Mouse (Mus musculus) liver, embryonic 14.5 days (tissue): ENCODE results near the gene Uvrag. TPM values are rescaled to one million over a fixed set of nuclear protein-coding genes. Genes with fewer than 3 reads are reported as not detected.

Source experiments
- ATAC-seq: fragments of 200-750 bp; cut with Nextera tagmentation; 2 replicates; pipeline ENCODE4 v1.8.0; 2017; ENCODE audit warnings: moderate number of reproducible peaks, mild to moderate bottlenecking, moderate library complexity; ENCODE audit not compliant: insufficient read depth
- DNase-seq, 3 experiments: peaks; one replicate each; pipeline ENCODE4 v3.0.0-alpha.2; 2012 to 2013; ENCODE audit warnings: low read depth in 3 of 3, low spot score in 3 of 3
- H3K27ac ChIP-seq: fragments of 300-500 bp; sonication (generic); 2 replicates; pipeline ENCODE4 v1.5.1; 2014; ENCODE audit warnings: moderate library complexity, mild to moderate bottlenecking, control low read depth, inconsistent platforms
- H3K27me3 ChIP-seq: fragments of 300-500 bp; sonication (generic); 2 replicates; pipeline ENCODE4 v1.6.1; 2014; ENCODE audit warnings: mild to moderate bottlenecking, low read length, moderate library complexity; ENCODE audit not compliant: control insufficient read depth, insufficient read depth
- H3K36me3 ChIP-seq: fragments of 300-500 bp; sonication (generic); replicated peaks from 2 replicates; pipeline ENCODE4 v1.6.1; 2014; ENCODE audit warnings: low read depth; ENCODE audit not compliant: control insufficient read depth, insufficient read depth
- H3K4me1 ChIP-seq, 2 experiments: fragments of 200-500 bp in 1 of 2; fragments of 300-500 bp in 1 of 2; sonication (generic) in 1 of 2; replicated peaks; 2 replicates each; pipeline ENCODE4 v1.6.1; 2012 to 2014; ENCODE audit warnings: antibody characterized with exemption in 1 of 2, inconsistent platforms in 1 of 2, low read length in 1 of 2; ENCODE audit not compliant: control insufficient read depth in 2 of 2, insufficient read depth in 2 of 2
- H3K4me2 ChIP-seq: fragments of 300-500 bp; sonication (generic); 2 replicates; pipeline ENCODE4 v1.6.1; 2014; ENCODE audit warnings: low read depth, mild to moderate bottlenecking, control low read depth, moderate library complexity
- H3K4me3 ChIP-seq, 2 experiments: fragments of 200-500 bp in 1 of 2; fragments of 300-500 bp in 1 of 2; sonication (generic) in 1 of 2; 2 replicates each; pipeline ENCODE4 v1.5.1; 2012 to 2014; ENCODE audit warnings: low read depth in 2 of 2, low read length in 2 of 2, mild to moderate bottlenecking in 2 of 2, control low read depth in 1 of 2, inconsistent platforms in 1 of 2, moderate library complexity in 1 of 2; ENCODE audit not compliant: insufficient read depth in 1 of 2
- H3K9ac ChIP-seq: fragments of 300-500 bp; sonication (generic); replicated peaks from 2 replicates; pipeline ENCODE4 v1.6.1; 2014; ENCODE audit warnings: mild to moderate bottlenecking, control low read depth, moderate library complexity
- H3K9me3 ChIP-seq: fragments of 300-500 bp; sonication (generic); 2 replicates; pipeline ENCODE4 v1.6.1; 2016; ENCODE audit warnings: low read length, mixed read lengths; ENCODE audit not compliant: control insufficient read depth
- CTCF ChIP-seq: IDR thresholded peaks from 2 replicates; pipeline ENCODE4 v1.5.1; 2016; ENCODE audit warnings: antibody characterized with exemption, low read depth, control low read depth
- EP300 ChIP-seq: IDR thresholded peaks from 2 replicates; pipeline ENCODE4 v1.6.1; 2016; ENCODE audit warnings: antibody characterized with exemption, low read depth
- WGBS: fragments of 180-500 bp; shearing (Covaris S2); extraction: QIAGEN DNeasy Blood & Tissue Kit; methylation state at CpG from one replicate; pipeline ENCODE4 v1.1.7; 2014; ENCODE audit not compliant: insufficient replicate concordance; 5-methylcytosine and 5-hydroxymethylcytosine counted together
- polyA plus RNA-seq, 2 experiments: library from polyadenylated mRNA; depleted of rRNA in 1 of 2; stranded (reverse) in 1 of 2; unstranded in 1 of 2; fragments of >200 nt; fragmentation: Nextera tagmentation in 1 of 2; extraction: Ambion mirVana in 1 of 2; gene quantifications; 2 replicates each; pipeline versions ENCODE4 v1.2.1 to v1.2.3; 2012 to 2014

The Uvrag gene
- polyA plus RNA-seq, 2 experiments = 3.9 to 5.7 TPM

GRCm38 (mm10) chr7:99166159-99166558 lies 25.2 kb upstream of the Uvrag start:
- H3K4me3 ChIP-seq = no peak overlapping the region
- ATAC-seq = no peak
- no peak for TF ChIP-seq EP300
- TF ChIP-seq CTCF = no peak
- WGBS = 61% methylated on average over 8 of the region's 8 CpGs
- H3K27me3 ChIP-seq = no peaks in the 10 kb centered on the region
- no peak overlapping the region for H3K4me2 ChIP-seq
- no peaks in the 10 kb centered on the region for H3K9me3 ChIP-seq
- H3K4me1 ChIP-seq = peaks cover 0 to 21% of the 10 kb centered on the region in 2 experiments; a peak in 2 of 4 replicates
- H3K27ac ChIP-seq = no peak overlapping the region
- H3K36me3 ChIP-seq = no peaks in the 10 kb centered on the region
- no peak overlapping the region for H3K9ac ChIP-seq
- no peak for DNase-seq

- Histone ChIP-seq H3K9me3 (no peaks in the 10 kb centered on the region), H3K4me2 (no peak overlapping the region), H3K9ac (no peak overlapping the region), H3K27me3 (no peaks in the 10 kb centered on the region), H3K36me3 (no peaks in the 10 kb centered on the region), H3K4me1 (peaks cover 0 to 20% of the 10 kb centered on the region in 2 experiments; a peak in 2 of 4 replicates), H3K4me3 (no peak overlapping the region), H3K27ac (no peak overlapping the region)
- no peak for ATAC-seq
- no peak for DNase-seq
- 74% methylated on average over 7 of the region's 7 CpGs for WGBS
- TF ChIP-seq CTCF = no peak
- no peak for TF ChIP-seq EP300
These were observed 24.0 kb upstream of the Uvrag start for GRCm38 (mm10) chr7:99164873-99165410.

- DNase-seq = no peak
These were observed 21.5 kb upstream of the Uvrag start for GRCm38 (mm10) chr7:99162462-99162861.

GRCm38 (mm10) chr7:99161961-99162360 lies 21.0 kb upstream of the Uvrag start:
- Histone ChIP-seq H3K27me3 (no peaks in the 10 kb centered on the region), H3K36me3 (no peaks in the 10 kb centered on the region), H3K4me2 (no peak overlapping the region), H3K9ac (no peak overlapping the region), H3K27ac (no peak overlapping the region), H3K4me1 (peaks cover 0 to 11% of the 10 kb centered on the region in 2 experiments; a peak in 2 of 4 replicates), H3K4me3 (no peak overlapping the region), H3K9me3 (no peaks in the 10 kb centered on the region)
- WGBS = 76% methylated on average over 11 of the region's 11 CpGs
- no peak for DNase-seq
- no peak for TF ChIP-seq CTCF
- TF ChIP-seq EP300 = no peak
- no peak for ATAC-seq

More at GRCm38 (mm10) chr7:99162462-99162861, 21.5 kb upstream of the Uvrag start:
- no peak overlapping the region for H3K27ac ChIP-seq
- no peak overlapping the region for H3K4me2 ChIP-seq
- H3K27me3 ChIP-seq = no peaks in the 10 kb centered on the region
- WGBS = 68% methylated on average over 7 of the region's 7 CpGs
- H3K36me3 ChIP-seq = no peaks in the 10 kb centered on the region
- H3K9ac ChIP-seq = no peak overlapping the region
- H3K4me1 ChIP-seq = peaks cover 0 to 14% of the 10 kb centered on the region in 2 experiments; a peak in 2 of 4 replicates
- TF ChIP-seq CTCF = no peak
- no peak overlapping the region for H3K4me3 ChIP-seq
- no peak for ATAC-seq
- no peaks in the 10 kb centered on the region for H3K9me3 ChIP-seq

GRCm38 (mm10) chr7:99161529-99161928 lies 20.6 kb upstream of the Uvrag start:
- H3K4me2 ChIP-seq = no peak overlapping the region
- H3K9ac ChIP-seq = no peak overlapping the region
- DNase-seq = peak in 1 of 3 experiments; percentile 31
- no peak overlapping the region for H3K4me3 ChIP-seq
- peaks cover 0 to 12% of the 10 kb centered on the region in 2 experiments; a peak in 2 of 4 replicates for H3K4me1 ChIP-seq
- ATAC-seq = peak; percentile 67
- H3K27me3 ChIP-seq = no peaks in the 10 kb centered on the region
- H3K27ac ChIP-seq = no peak overlapping the region
- no peaks in the 10 kb centered on the region for H3K36me3 ChIP-seq
- no peaks in the 10 kb centered on the region for H3K9me3 ChIP-seq
- WGBS = 42% methylated on average over 4 of the region's 4 CpGs
- TF ChIP-seq EP300 (no peak), CTCF (no peak)
